Mouse (Mus musculus): ENCODE measurements around the gene Ush2a.

DNA sequence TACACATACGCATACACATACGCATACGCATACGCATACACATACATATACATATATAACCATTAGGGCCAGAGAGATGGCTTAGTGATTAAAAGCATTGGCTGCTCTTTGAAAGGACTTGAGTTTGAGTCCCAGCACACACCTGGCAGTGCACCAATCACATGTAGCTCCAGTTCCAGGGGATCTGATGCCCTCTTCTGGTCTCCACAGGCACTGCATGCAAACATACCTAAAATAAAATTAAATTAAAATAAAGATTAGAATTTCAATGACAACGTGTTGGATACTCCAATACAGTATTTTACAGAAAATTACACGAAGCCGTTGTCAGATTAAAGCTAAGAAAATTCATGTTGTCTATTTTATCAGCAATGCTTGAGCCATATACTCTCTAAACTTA lies 336.2 kb downstream of the Ush2a start:
- TF ChIP-seq TCF12 (IDR thresholded peaks at IDR 0.05; ENCODE audit: insufficient read depth, poor library complexity, severe bottlenecking) = no peak
- no peak for TF ChIP-seq POLR2A (IDR thresholded peaks at IDR 0.05; ENCODE audit: insufficient read length, low read depth)
- no peak for TF ChIP-seq USF1 (IDR thresholded peaks at IDR 0.05; ENCODE audit: low read depth)
- no peak for TF ChIP-seq POLR2AphosphoS2 (IDR thresholded peaks at IDR 0.05; ENCODE audit: insufficient read length, low read depth)
- TF ChIP-seq MYOD1 (IDR thresholded peaks at IDR 0.05; ENCODE audit: control insufficient read depth in 1 of 3, insufficient read length in 2 of 3, low read depth in 2 of 3) = no peak
- TF ChIP-seq CEBPB (IDR thresholded peaks at IDR 0.05; ENCODE audit: insufficient read depth, poor library complexity, severe bottlenecking) = no peak
- no peak for TF ChIP-seq E2F4 (IDR thresholded peaks at IDR 0.05; ENCODE audit: insufficient read depth)
- TF ChIP-seq MYOG (IDR thresholded peaks at IDR 0.05; ENCODE audit: control insufficient read depth in 1 of 3, insufficient read depth in 1 of 3, insufficient read length in 2 of 3, low read depth in 2 of 3) = no peak
- no peak for TF ChIP-seq MAX (IDR thresholded peaks at IDR 0.05; ENCODE audit: low read depth)

Data from myocyte (in vitro differentiated cells).